Mouse (Mus musculus): ENCODE measurements around the gene Tfap2d.

Tfap2d gene

DNA sequence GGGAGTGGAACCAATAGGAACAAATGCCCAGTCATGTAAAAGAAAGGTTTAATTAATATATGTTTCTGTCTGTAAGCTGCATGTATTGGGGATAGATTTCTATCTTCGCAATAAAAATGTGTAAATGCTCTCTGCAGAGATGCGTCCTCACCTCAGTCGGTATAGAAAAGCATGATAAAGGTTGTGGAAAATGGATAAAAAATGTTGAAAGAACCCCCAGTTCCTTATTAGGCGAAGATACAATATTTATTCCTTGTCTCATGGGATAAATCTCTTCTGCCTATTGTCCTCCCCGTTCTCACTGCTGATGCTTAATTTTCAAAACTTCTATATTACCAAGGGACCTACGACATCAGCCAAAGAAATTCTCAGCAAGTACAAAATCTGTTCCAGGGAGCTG lies at the start of gene Tfap2d:
Gene Tfap2d, plus strand, starts transcription at position 392 of the 400 bp plus-strand sequence.
- no peak for DNase-seq (ENCODE audit: low read depth, low spot score)

DNA sequence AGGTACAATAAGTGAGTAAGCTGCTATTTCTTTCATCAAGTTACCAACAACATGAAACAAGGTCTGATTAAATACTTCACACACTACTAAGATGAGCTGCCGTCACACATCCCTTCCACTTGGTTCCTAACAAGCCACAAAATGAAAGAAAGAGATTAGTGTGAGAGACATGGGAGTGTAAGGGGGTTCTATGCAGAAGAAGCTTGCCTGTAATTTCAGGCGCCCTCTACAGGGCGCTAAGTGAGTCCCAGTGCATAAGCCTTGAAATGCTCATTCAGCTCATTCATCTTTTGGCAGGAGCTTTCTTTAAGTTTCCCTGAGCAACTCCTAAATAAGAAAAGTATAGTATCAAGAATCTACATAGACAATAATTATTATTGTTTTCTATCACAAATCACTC lies 46.5 kb upstream of the Tfap2d start:
- no peak for DNase-seq (ENCODE audit: low read depth, low spot score)

DNA sequence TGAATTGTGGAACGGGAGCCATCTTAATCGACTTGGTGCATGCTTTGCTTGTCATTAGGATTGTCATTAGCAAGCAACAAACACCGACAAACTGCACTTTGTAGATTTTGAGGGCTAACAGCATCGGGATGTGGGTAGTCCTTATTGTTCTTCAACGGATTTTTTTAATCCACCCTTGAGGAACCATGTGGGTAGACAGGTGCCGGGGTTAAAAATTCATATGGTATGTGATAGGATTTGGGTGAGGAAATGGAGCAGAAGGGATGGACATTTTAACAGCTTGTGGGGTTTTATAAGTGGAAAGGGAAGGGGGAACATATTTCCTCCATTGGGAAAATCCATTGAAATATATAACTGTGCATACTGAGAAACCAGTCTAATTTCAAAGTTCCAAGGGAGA lies 46.0 kb upstream of the Tfap2d start:
- no peak for DNase-seq (ENCODE audit: low read depth, low spot score)

DNA sequence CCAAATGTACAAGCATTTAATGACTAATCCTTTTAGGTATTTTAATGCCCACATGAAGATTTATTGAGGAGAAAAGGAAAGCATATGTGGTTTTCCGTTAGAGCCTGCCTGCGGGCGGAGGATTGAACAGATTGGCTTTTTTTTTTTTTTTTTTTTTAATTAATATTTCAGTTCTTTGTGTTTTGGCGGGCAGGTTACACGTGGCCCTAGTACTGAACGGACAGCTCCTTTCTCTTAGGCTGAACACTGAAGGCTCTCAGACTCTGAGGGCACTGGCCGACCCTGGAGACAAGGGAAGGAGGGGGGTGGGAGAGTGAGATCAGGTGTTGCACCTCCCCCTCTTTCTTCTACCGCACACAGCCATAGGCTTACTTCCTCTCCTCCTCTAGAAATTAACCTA lies 14.7 kb upstream of the Tfap2d start:
- no peak for DNase-seq (ENCODE audit: low read depth, low spot score)

DNA sequence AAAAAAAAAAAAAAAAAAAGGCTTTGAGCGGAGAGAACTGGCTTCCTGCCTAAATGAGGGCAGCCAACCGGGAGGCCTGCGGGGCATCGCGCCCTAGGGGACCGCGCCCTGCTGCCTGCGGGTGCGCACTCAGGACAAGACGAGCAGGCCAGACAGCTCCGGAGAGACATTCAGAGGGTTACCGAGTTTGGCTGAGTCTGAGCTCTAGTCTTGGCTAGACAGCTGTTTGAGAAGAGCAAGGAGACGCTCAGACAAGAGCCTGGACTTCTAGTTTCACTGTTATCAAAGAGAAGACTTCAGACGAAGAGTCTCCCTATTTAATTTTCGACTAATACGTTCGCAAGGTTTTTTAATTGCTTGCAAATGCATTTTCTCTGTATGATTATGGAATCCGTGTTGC lies 5.9 kb upstream of the Tfap2d start:
- DNase-seq (ENCODE audit: low read depth, low spot score), result no peak

DNA sequence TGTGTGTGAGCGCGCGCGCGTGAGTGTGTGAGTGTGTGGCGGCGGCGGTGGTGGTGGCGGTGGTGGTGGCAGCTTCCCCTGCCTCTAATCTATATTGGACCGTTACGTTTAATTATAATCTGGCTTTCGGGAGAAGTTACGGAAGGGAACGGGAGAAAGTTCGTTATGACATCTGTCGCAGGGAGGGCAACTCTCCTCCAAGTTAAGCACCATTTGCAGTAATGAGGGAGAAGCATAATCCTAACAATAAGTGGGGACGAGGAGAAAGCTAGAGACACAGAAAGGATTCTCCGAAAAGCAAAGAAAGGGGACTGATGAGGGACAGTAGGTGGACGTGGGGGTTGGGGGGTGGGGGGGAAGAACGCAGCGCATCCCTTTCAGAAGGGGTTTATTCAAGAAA lies 494 bp downstream of the Tfap2d start:
- no peak for DNase-seq (ENCODE audit: low read depth, low spot score)

DNA sequence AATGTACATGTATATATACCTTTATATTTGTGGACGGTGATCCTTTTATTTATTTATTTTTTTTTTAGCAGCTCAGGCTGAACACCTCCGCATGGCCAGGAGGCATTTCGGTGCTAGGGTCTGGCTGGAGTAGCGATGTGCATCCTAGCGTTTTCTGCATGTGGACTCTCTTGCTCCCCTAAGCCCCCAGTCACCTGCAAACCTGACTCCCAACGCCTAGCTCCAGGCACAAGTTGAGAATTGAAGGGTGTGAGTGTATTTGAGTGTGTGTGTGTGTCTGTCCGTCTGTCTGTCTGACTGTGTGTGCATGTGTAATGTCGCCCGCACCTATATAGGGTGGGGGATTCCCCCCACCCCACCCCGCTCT lies 937 bp downstream of the Tfap2d start:
- DNase-seq (ENCODE audit: low read depth, low spot score), result no peak

DNA sequence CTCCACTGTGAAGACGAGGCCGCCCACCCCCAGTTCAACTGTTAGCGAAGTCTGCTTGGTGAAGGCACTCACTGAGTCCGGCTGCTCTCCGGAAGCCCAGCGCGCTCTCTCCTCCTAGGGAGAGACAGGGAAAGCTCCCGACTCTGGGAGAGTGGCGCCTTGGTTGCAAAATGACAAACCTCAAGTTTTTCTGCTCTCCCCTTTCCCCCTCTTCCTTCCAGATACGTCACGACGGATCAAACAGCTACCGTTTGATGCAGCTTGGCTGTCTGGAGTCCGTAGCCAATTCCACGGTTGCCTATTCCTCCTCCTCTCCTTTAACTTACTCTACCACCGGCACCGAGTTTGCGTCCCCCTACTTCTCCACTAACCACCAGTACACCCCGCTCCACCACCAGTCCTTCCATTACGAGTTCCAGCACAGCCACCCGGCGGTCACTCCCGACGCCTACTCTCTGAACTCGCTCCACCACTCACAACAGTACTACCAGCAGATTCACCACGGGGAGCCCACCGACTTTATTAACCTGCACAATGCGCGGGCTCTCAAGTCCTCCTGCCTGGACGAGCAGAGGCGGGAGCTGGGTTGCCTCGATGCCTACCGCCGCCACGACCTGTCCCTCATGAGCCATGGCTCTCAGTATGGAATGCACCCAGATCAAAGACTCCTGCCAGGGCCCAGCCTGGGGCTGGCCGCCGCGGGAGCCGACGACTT lies 1.5 kb downstream of the Tfap2d start:
- DNase-seq (ENCODE audit: low read depth, low spot score), result no peak

DNA sequence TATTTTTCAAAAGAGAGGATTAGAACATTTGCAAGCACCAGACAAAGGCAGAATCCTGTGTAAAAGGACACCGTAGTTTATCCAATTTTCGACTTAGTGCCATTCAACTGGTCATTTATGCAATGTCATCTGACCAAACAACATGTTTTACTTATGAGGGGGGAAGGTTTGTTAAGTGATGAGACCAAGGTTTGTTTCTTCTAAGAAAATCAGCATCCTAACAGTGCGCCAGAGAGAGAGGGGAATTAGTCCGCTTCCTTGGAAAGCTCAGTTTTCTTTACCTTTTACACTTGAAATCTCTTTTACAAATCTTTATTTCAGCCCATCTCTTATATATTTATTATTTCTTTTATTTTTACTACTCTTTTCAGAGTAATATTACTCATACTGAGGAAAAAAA lies 3.6 kb downstream of the Tfap2d start:
- no peak for DNase-seq (ENCODE audit: low read depth, low spot score)

DNA sequence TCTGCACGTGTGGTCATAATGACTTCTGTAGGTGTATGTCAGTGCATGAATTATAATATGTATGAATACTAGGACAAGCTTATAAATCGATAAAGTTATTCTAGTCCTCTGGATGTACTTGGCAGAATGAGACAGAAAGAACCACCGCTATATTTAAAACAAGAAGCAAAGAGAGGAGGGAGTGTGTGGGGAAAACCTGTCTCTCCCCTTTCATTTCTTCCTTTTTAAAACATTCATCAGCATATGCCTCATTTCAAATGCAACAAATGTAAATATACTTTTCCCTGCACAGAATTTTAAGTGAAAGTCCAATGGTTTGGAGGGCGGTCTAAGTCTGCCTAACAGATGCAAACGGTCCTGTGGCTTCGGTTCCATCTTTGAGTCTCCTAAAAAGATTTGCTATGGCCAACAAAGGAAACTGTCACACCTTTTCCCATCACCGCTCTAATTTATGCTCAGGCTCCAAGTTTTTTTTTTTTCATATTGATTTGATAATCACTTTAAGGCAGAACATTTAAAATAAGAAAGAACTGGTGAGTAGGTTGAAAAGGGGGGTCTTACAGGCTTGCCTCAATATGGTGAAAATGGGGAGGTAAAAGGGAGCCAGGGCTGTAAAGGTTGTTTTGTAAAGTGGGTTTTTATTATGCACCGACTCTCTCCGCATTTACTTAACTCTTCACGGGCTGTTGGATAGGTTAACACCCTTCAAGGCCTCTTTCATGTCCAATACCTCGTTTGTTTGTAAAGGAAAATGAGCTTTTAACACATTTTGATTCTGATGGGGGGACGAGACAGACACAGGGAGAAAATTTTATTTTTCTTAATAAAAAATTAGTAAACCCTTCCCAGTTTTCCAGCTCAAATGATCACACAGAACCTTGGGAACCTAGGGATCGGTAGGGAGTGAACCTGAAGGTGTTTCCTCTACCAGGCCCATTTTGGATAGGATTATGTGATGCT lies 4.3 kb downstream of the Tfap2d start:
- no peak for DNase-seq (ENCODE audit: low read depth, low spot score)

DNA sequence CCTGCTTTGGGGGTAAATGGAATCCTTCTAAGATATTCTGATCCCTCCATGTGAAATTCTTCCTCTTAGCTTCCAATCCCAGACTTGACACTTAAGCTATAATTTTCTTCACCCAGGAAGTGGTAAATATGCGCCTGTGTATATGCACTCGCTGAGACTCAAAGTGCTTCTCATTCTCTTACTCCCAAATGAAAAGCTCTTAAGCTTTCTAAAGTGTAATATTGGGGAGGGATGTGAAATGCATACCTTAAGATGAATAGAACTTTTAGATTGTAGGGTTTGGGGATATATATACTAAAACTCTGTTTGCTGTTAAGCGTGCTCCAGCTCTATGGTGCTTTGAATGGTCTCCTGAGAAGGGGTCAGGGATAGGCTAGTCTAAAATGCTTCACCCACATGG lies 5.0 kb downstream of the Tfap2d start:
- no peak for DNase-seq (ENCODE audit: low read depth, low spot score)

DNA sequence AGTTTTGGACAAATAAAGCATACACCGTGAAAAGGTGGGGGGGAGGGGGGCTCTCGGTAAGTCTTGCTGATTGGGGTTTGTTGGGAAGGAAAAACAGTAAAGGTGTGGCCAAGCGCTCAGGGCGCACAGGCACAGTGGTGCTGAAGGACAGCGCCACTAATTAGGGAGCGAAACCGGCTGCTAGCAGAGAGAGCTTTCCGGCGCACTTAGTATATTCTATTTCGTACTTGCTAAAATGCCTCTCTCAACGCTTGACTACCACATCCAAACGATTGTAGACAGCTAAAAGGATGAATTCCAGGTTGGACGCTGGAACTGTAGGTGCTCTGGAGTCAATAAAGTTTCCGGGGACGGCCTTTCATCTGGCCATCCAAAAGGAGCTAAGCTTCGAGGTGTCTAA lies 6.9 kb downstream of the Tfap2d start:
- no peak for DNase-seq (ENCODE audit: low read depth, low spot score)

DNA sequence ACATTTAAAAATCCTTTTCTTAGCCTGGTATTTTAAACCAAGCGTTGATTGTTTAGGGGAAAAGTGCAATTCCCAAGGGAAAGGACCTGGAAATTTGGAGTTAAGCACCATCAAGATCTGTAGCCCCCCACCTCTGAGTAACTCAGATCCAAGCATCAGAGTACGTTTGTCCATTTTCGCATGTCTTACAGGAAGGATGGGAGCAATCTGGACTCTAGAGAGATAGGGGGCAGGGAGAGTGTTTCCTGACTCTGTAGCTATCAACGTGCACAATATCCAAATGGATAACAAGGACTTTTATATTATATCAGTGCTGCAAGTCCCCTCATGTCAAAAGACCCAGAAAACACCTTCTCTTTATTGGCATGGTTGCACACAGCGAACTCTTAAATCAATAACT lies 7.4 kb downstream of the Tfap2d start:
- no peak for DNase-seq (ENCODE audit: low read depth, low spot score)

DNA sequence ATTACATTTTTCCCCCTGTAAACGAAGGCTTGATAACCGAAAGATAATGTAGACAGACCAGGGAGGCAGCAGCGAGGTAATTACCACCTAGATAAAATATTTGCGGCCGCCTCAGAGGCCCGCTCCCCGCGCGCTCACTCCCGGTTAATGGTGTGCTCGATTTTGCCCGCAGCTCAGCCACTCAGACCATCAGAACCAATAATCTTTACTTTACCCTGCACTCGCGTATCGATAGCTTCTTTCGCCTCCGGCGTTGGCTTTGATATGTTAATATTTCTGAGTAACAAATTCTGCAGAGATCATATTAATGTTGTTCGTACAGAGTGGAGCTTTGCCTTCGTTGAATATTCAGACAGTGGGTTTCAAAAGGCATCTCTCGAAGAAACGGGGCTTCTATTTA lies 8.2 kb downstream of the Tfap2d start:
- DNase-seq (ENCODE audit: low read depth, low spot score), result no peak

DNA sequence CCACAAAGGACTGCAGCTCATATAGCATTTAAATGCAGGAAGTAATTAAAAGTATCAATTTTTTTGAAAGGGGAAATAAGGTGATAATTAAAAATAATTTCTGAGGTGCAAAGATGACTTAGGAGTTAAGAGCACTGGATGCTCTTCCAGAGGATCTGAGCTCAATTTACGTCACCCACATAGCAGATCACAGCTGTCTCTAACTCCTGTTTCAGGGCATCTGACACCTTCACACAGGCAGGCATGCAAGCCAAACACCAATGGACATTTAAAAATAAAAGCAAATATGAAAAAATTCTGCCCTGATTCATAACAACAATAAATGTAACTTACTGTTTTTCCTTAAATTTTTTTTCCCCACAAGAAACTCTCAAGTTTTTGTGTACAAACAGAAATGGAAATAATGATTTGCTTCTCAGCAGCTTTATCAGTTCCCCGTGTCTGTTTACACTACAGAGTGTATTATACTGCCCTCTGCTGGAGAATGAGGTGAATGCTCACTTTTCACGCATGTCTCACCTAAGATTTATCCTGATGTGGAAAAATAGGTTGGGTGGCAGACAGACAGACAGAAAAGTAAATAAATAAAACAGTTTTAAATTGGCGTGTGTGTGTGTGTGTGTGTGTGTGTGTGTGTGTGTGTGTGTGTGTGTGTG lies 76.0 kb downstream of the Tfap2d start:
- no peak for DNase-seq (ENCODE audit: low read depth, low spot score)

DNA sequence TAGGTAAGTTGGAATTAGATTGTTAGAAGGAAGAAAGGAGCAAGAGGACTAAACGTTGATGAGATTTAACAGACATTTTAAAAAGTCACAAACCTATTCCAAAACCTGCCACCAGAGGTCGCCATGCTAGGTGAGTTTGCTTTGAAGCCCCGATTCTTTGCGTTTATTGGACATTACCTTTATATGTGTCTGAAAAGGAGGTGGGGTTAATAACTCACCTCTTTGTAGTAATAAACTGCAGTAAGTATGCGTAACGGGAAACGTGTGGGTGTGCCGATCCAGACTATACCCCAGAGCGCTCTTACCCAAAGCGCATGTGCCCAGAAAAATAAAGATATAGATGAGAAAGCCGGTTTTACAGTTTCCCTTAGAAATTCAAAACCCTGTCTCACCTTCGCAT lies 102.8 kb downstream of the Tfap2d start:
- no peak for DNase-seq (ENCODE audit: low read depth, low spot score)

DNA sequence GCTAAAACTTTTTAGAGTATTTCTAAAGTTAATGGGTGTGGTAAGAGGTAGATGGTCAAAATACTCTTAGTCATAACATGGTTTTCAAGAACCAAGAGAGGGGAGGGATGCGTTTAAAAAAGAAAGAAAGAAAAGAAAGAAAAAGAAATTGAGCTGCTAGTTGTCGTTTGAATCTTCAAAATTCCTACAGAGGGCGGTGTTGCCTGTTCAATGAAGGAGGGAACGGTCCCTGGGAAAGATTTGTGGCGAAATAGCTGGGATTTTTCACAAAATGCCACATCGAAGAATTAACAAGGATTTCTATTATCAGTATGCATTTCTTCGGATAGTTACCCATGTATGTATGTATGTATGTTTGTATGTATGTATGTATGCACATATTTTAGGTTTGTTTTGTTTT lies 103.4 kb downstream of the Tfap2d start:
- DNase-seq (ENCODE audit: low read depth, low spot score), result no peak

DNA sequence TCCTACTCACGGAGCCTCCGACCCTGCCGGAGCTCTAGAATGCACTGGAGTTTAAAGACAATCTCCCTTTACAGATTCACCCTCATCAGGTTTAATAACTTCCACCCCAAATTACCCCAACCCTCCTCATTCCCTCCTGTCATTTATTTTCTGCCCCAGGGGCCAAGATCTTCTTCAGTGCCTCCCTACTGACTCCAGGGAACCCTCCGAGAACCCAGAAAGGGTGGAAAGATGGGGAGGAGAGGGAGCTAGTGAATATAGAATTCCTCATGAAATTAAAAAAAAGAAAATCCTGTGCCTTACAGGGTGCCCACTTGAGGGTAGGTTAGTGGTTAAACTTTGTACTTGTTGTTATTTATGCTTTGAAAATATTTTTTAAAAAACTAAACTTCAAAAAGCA lies 104.8 kb downstream of the Tfap2d start:
- DNase-seq (ENCODE audit: low read depth, low spot score), result no peak

DNA sequence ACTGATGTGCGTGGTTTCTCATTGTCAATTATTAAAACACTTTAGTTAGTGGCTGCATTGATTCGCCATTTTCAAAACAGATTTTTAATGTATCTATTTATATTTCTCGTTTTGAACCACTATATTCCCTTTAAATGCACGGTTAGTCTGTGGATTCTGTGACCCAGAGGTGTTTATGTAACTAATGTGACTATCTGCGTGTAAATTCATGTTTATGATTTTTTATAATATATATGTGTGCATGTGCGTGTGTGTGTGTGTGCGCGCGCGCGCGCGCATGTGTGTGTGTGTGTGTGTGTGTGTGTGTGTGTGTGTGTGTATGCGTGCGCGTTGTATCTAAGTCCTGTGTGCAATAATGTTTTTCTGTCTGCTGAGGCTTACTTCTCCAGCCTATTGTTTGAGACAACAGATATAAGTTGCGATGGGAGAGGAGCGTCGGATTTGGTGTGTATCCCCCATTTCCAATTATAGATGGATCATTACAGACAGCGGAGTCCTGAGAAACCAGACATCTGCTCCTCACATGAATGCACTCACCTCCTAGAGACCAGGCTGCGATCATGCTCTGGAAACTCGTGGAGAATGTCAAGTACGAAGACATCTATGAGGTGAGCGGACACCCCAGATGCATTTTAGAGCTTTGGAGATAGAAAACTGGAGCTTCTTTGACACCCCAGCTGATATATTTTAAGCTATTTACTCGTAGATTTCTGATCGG lies 106.0 kb downstream of the Tfap2d start, which contains the start of gene Tfap2b:
Gene Tfap2b, plus strand, starts transcription at position 274 of the 718 bp plus-strand sequence.
- no peak for DNase-seq (ENCODE audit: low read depth, low spot score)

DNA sequence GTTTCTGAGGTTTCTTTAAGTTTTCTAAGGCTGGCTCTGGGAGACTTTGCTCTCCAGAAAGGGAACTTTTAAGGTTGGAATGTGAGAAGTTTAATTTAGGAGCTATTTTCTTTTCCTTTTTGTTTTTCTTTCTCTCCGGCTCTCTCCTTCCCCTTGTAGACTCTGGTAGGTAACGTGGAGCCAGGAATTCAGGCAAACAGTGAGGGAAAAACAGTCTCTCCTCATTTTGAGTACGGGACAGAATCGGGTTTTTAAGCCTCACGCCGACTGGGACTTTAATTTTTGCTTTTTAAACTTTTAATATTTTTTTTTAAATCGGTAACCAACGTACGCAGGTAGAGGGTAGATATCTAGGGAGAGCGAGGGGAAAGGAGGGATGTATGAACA lies 106.5 kb downstream of the Tfap2d start:
- DNase-seq (ENCODE audit: low read depth, low spot score), result no peak

DNA sequence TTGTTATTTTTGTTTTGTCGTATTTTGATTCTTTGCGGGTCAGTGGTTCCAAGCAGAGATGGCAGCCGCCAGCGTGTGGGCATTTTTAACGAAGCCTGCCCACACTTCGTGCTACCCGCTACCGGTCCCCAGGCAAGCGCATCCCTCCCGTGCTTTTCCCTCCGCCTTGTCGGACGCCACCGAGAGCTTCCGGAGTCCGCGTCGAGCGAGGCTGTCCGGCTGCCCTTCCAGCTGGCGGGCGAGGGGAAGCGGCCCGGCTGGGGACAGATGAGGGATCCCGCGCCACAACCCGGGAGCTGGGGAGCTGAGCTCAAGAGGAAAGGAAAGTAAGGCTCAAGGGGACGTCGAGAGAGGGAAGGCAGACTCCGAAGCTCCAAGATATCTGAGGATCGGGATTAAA lies 107.0 kb downstream of the Tfap2d start:
- no peak for DNase-seq (ENCODE audit: low read depth, low spot score)
